Mouse (Mus musculus) layer of hippocampus, adult 18-20 months (tissue): ENCODE measurements around the gene Zfp26. TPM values are rescaled to one million over a fixed set of nuclear protein-coding genes. Genes with fewer than 3 reads are reported as not detected.

Experiments used
- DNase-seq, 2 experiments: peaks; one replicate each; pipeline ENCODE4 v3.0.0; 2022; ENCODE audit warnings: low spot score in 2 of 2
- long read RNA-seq: library from polyadenylated mRNA; stranded (forward); transcript quantifications from one replicate; pipeline ENCODE4 v2.0.0, GENCODE M21; 2021
- total RNA-seq, 2 experiments: library from RNA; stranded (reverse); gene quantifications; 2 replicates each; pipeline ENCODE4 v1.2.3; 2021

Zfp26 gene
- 10 to 100 TPM; 21.2 to 26.0 TPM for total RNA-seq
- long read RNA-seq, full-length matches to known transcripts = 2 of 15 reads
- long read RNA-seq, partial matches to known transcripts = 0 of 15 reads
- long read RNA-seq, other reads (novel, unspliced or antisense) = 13 of 15 reads

DNA sequence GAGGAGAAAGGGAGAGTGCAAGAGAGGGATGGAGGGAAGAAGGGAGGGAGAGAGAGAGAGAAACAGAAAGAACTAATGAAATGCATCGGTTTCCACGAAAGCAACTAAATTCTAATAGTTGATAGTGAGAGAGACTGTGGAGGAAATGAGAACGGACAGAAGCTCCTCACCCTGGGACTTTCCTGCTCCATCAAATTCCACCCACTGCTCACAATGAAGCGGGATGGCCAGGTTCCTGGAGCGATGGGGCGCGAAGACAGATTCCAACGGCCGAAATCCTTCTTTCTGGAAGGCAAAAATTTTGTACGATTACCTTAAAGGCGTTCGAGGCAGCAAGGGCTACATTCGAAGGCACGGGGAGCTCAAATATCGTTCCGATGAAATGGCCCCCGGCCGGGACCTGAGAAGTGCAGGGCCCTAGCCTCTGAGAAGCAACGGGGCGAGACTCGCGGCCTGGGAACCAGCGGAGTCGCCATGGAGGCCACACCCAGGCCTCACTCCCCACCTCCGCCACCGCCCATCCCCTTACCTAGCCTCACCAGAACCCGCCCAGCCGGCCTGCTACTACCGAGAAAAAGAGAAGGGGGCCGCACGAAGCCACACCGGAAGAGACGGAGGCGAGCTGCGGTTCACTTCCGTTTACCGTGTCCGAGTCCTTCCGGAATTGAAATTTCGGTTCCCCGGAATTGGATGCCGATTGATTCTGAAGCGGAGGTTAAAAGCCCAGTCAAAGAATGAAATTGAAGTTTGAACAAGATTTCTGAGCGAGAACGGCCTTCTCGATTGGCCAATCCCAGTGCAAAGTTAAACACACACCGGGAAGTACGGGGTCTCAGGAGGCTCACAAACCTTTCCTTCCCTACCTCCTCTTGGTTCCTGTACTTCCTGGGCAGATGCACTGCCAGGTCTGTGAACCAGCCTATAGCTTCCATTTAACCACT lies at the start of gene Zfp26:
TSS of gene Zfp26 (minus strand) at position 786 of the 941 bp plus-strand sequence.
- DNase-seq = peak; percentile 70 to 83

DNA sequence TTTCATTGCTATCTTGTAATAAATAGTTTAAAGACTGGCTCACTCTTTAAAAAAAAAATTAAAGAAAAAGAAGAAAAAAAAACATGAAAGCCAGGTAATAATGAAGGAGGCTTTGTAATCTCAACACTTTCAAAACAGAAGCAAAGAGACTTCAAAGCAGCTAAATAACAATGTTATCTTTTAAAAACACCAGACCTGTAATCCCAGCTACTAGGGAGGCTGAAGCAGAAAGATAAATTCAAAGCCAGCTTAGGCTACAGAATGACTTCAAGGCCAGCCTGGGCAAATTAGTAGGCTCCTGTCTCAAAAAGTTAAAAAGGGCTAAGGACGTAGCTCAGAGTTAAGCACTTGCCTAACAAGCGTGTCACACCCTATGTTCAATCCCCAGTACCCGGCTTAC lies 49.7 kb upstream of the Zfp26 start:
- DNase-seq = no peak

DNA sequence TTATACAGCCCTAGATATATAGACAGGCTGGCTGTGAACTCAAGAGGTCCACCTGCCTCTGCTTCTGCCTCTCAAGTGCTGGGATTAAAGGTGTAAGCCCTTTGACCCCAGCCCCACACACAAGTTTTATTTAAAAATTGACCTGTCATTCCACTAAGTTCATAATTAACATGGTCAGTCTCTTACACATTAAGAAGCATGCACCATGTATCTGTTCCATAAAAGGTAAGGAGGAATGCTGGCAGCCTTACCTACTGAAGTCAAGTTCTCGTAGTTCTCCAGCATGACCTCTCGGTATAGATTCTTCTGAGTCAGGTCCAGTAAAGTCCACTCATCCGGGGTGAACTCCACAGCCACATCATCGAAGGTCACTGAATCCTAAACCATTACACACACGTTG lies 44.8 kb upstream of the Zfp26 start:
- no peak for DNase-seq

DNA sequence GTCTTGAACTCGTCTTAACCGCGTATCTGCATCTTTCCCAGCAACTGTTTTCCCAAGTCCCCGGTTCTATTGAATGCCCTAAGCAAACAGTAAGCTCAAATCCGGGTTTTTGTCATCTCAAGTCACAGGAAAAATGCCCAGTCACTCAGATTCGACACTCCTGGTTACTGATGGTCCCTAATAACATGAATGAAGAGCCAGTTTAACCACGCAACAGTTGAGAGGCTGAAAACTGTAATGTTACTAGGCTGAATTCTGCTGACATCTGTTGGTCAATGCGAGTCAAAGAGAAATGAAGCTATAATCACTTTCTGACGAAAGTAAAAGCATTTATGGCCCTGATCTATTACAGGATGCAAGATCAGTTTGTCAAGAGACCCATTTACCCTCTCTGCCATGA lies 33.3 kb upstream of the Zfp26 start:
- peak in 1 of 2 experiments; percentile 47 for DNase-seq

DNA sequence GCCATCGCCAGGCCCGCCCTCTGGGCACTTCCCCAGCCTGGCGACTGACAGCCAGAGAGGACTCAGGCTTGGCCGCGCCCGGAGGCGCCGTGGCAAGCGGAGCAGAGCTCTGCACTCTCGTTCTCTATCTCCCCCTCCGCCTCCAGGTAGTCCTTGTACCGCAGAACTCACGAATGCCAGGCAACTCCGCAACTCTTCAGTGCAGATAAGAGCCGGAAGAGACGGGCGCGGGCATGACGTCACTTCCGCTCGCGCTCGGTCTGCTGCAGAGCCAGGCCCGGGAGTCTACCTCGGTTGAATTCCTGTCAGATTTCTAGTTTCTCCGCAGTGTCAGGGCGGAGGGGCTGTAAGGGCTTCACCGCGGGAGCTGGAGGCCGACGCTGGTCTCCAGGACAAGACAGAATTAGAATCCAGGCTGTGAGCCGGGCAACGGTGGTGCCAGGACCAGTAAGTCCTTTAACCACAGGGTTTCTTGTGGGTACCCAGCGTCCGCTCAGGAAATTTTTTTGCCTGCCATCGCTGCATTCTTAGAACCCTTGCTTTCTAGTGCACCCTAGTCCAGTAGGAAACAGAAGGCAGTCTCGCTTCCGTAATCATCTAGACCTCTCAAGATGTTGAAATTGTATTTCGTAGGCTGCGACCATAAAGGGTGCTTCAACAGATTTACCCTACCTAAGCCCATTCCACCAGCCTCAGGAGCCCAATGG lies 32.7 kb upstream of the Zfp26 start, which contains the start of gene Zfp426:
TSS of gene Zfp426 (minus strand) at position 220 of the 707 bp plus-strand sequence.
- DNase-seq = peak; percentile 78 to 89

DNA sequence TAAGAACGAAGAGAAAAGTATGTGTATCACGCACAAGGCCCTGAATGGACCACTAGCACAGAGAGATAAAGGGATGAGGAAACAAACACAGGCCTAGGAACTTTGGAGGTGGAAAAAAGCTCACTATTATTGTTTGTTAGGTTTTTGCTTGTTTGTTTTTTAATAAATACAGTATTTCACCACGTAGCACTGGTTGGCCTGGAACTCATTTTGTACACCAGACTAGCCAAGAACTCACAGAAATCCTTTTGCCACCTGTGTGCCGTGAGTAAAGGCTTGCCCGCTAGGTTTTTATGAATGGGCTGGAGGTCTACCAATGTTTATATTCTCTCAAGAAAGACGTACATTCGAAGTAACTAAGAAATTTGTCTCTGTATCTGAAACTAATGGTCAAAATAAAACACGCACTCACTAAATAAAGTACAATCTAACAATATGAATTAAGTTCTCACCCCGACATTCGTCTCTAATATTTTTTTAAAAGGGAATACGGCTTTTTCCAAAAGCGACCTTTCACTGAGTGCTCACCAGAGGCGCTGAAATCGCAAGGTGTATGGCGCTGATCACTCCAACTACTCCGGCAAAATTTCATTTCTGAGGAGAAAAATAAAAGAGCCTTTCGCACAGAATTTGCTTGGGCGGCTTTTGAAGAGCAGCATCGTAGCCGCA lies 32.0 kb upstream of the Zfp26 start:
- no peak for DNase-seq

DNA sequence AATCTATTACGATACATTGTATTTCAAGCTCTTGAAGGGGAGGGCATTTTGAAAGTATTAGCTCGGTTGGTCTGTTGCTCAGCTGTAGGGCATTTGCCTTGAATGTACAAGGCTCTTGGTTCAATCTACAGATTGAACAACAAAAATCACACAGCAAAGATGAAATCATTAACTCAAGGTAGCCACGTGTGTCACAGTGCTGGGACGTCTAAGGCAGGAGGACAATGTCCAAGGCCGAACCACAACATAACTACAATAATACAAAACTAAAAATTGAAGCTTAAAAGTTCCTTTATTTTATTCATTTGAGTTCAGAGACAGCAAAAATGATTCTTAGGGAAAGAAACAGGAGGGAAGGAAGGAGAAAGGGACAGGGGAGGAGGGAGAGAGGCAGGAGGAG lies 29.6 kb upstream of the Zfp26 start:
- DNase-seq = no peak

DNA sequence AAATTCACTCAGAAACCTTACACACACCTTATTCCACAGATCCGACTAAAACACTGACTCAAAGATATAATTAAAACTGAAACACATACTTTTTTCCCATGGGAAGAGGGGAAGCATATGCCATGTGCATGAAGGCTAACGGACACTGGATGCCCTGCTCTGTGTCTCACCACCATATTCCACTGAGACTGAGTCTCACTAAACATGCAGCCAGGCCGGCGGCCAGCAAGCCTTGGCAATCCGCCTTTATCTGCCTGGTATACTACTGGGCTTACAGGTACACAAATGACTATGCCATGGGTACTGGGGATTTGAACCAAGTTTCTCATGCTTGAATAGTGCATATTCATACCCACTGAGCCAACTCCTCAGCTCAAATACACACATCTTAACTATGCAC lies 19.4 kb upstream of the Zfp26 start:
- DNase-seq = no peak

DNA sequence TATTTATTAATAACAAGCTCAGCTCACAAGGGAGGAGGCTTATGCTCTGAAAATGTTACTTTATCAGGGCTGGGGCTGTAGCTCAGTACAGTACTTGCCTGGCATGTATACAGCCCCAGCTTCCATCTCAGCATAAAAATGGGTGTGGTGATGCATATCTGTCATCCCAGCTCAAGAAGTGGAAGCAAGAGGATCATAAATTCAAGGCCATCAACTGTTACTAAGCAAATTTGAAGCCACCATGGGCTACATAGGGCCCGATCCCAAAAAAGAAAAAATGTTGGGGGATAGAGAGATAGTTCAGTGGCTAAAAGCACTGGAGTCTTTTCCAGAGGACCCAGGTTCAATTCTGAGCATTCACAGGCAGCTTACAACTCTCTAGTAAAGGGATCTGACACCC lies 16.7 kb upstream of the Zfp26 start:
- DNase-seq = no peak

DNA sequence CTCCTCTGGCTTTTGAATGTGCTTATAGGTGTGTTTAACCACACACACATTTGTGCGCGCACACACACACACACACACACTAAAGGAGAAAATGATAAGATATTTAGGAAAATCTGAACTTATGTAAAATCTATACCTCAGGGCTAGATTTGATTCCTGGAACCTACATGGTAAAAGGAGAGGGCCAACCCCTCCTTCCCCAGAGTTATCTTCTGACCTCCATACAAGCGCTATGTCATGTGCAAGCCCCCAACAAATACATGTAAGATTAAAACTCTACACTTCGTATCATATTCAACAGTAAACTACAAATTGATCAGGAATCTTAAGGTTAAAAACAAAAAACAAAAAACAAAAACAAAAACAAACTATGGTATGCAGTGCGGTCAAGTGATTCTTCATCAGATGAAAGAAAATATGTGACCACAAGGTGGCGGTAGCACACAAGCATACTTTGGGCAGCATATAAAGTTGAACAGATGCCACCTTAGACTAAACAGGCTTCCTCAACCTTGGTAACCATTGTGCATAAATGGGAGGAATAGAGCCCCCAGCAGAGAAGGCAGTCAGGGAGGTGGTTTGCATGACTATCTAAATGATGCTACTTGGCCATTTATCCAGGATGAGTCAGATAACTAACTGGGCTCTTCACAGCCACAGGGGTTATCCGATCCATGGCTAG lies 6.9 kb upstream of the Zfp26 start:
- DNase-seq = peak; percentile 17 to 83

DNA sequence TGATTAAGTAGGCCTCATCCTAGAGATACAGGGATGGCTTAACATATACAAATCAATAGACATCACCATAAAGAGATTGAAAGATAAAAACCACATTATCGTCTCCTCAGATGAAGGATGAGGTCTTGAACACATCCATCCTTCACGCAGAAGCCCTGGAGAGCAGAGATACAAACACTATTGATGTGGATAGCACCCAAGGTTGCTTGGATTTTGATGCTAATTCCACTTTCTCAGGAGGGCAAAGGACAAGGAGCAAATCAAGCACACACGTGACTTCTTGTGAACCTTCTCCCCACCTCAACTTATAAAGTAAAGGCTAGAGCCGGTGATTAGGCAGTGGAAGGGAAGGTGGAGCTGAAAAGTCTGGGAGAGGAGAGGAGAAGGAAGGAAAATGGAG lies 6.3 kb downstream of the Zfp26 start:
- DNase-seq = no peak

DNA sequence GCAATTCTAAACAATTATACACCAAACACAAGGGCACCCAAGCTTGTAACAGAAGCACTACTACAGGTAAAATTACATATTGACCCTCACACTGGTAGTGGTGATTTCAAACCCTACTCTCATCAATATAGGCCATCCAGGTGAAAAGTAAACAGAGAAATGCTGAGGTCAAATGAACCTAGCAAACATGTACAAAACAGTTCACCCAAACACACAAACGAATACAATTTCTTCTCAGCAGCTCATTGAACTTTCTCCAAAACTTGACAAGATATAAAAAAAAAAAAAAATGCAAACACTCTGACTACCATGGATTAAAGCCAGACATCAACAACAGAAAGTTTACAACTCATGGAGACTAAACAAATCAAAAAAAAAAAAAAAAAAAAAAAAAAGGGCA lies 8.5 kb downstream of the Zfp26 start:
- DNase-seq = no peak

DNA sequence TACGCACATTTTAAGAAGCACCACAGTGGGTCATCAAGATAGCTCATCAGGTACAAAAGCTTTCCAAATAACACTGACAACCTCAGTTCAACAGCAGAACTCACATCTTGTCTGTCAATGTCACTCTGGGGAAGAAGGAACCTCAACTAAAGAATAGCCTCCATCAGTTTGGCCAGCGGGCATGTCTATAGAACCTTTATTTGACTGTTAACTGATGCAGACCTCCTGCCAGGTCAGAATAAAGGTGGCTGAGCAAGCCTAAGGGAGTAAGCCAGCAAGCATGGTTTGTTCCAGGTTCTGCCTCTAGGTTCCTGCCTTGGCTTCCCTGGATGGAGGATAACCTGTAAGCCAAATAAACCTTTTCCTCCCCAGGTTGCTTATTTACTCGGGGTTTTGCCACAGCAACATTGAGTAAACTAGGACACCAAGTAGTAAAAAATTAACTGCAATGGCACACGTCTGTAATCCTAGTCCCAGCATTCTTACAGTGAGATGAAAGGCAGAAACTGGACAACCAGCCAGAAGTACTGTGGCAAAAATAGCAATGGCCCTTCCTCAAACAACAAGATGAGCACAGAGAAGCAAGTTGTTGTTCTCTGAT lies 16.7 kb downstream of the Zfp26 start:
- no peak for DNase-seq

DNA sequence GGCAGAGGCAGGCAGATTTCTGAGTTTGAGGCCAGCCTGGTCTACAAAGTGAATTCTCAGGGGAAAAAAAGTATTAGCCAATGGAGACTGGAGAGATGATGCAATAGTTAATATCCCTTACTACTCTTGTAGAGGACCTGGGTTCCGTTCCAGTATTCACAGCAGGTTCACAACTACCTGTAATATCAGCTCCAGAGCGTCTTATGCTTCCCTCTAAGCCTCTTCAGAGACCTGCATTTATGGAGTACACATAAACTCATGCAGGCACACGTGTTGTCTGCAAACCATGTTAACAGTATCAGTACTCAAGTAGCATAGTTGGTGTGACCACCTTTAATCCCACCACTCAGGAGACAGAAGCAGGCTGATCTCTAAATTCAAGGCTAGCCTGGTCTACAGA lies 30.0 kb downstream of the Zfp26 start:
- no peak for DNase-seq

DNA sequence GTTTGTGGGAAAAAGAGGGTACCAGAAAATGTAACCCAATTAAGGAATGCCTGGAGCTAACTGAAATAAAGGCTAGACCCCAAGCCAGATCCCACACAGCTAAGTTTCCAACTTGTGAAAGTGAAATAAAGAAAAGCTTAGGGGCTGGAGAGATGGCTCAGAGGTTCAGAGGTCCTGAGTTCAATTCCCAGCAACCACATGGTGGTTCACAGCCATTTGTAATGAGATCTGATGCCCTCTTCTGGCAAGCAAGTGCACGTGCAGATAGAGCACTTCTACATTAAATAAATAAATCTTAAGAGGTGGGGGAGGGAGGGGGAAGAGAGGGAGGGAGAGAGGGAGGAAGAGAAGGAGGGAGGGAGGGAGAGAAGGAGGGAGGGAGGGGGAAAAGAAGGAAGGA lies 48.5 kb downstream of the Zfp26 start:
- no peak for DNase-seq

DNA sequence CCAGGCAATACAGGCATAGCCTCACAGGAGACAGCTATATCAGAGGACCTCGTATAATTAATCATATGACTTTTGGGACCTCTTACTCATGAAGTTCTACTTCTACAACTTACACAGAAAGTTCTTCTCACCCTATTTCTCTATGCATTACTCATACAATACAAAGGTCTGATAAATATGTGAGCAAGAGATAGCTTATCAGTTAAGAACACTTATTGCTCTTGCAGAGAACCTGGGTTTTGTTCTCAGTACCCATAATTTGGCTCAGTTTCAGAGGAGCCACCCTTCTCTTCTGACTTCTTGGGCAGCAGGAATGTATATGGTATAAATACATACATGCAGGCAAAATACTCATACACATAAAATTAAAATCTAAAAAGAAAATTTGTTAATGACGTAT lies 50.6 kb downstream of the Zfp26 start:
- no peak for DNase-seq

DNA sequence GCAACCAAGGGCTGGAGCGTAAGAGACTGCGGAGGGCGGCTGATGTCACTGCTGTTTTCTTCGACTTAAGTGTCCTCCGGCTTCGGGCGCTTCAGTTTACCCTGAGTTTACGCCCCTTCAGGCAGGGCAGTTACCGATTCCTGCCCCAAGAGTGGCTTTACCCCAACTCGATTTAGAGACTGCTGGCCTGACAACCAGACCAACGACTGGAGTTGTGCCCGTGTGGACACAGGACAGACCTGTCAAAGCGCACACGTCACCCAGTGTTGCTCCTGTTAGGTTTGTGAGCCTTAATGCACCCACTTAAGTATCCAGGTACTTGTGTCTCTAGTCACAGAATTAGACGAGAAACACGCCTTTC lies 74.6 kb downstream of the Zfp26 start:
- DNase-seq = peak in 1 of 2 experiments; percentile 0

DNA sequence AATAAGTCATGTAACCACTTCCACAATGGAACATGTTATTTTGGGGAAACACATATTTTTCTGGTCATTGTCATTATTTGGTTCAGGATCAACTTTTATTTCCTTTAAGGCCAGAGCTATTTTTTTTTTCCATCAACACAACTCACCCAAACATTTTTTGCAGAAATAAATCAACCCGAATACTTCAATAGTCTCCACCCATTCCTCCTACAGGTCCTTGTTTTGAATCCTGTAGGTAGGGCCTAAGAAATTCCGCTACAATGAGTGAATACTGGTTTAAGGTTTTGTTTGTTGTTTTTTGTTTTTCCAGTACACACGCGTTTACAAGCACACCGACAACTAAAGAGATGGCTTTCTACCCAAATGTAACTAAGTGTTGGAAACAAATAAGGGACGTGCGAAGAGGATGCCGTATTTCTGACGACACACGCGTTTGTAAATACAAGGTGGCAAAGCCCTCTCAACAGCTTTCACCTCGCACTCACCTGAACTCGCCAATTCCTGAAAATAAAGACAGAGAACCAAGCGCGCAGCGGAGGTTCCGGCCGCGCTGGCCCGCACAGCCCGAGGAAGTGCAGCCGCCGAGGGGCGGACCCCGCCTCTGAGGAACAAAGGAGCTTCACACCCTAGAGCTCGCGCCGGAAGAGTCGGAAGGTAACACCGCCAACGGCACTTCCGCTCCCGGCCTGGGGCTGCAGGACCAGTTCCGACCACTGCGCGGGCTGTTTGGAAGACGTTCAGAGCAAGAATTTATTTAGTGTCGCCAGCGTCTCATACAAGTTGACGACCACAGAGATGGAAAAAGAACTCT lies 75.2 kb downstream of the Zfp26 start, which contains the start of gene Zfp560:
TSS of gene Zfp560 (minus strand) at position 646 of the 811 bp plus-strand sequence.
- DNase-seq = peak; percentile 82 to 91

DNA sequence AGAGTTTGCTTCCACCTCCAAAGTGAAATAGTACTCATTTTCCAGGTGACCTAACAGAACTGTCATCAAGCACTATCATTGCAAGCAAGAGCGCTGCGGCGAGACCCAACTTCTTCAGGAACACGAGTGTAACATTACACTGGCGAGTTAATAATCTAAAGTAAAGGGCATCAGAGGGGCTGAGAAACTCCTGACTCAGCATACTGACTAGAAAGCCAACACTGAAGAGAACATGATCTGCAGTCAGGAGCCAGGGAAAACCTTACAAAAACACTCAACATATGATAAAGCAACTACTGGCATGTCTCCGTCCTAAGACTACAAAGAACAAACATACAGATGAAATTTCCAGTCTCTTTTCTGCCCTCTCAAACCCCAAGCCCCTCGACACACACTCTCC lies 76.3 kb downstream of the Zfp26 start:
- DNase-seq = no peak
